Mouse (Mus musculus) G1E (cell line): ENCODE data around the gene Dach1.

ENCODE experiments used
- CTCF ChIP-seq: IDR thresholded peaks from 2 replicates; pipeline ENCODE4 v1.5.1; 2012; ENCODE audit warnings: low read depth, low read length, inconsistent platforms, mixed read lengths
- GATA1 ChIP-seq: IDR thresholded peaks from 2 replicates; pipeline ENCODE4 v1.6.1; 2012; ENCODE audit warnings: borderline replicate concordance, low read length, inconsistent platforms, mixed read lengths
- POLR2AphosphoS5 ChIP-seq: IDR thresholded peaks from 2 replicates; pipeline ENCODE4 v1.6.1; 2012; ENCODE audit warnings: low read depth, low read length, inconsistent platforms; ENCODE audit not compliant: insufficient replicate concordance
- TAL1 ChIP-seq: conservative IDR thresholded peaks from 2 replicates; pipeline ENCODE4 v1.6.1; 2012; ENCODE audit warnings: low read depth, low read length, inconsistent platforms, mixed read lengths

- no peak for TF ChIP-seq CTCF
- TF ChIP-seq GATA1: no peak
- no peak for TF ChIP-seq POLR2AphosphoS5
- no peak for TF ChIP-seq TAL1
Measured at GRCm38 (mm10) chr14:97976091-97976490, 193.5 kb downstream of the Dach1 start.
